Mouse (Mus musculus) C2C12 (cell line): ENCODE data around the gene Lst1. TPM values are rescaled to one million over a fixed set of nuclear protein-coding genes. Genes with fewer than 3 reads are reported as not detected.

ENCODE experiments used
- H3K27me3 ChIP-seq: one replicate; pipeline ENCODE4 v1.6.1; 2011; ENCODE audit not compliant: control insufficient read depth, insufficient read depth, insufficient read length
- H3K36me3 ChIP-seq: one replicate; pipeline ENCODE4 v1.6.1; 2011; ENCODE audit not compliant: control insufficient read depth, insufficient read depth
- H3K4me3 ChIP-seq: one replicate; pipeline ENCODE4 v1.5.1; 2011; ENCODE audit warnings: mild to moderate bottlenecking, control low read depth; ENCODE audit not compliant: poor library complexity, insufficient read depth, severe bottlenecking
- H3K79me2 ChIP-seq: one replicate; pipeline ENCODE4 v1.6.1; 2011; ENCODE audit not compliant: control insufficient read depth, insufficient read depth
- H3K79me3 ChIP-seq: one replicate; pipeline ENCODE4 v1.6.1; 2011; ENCODE audit warnings: low read depth, control low read depth
- H3ac ChIP-seq: one replicate; pipeline ENCODE3; 2011; ENCODE audit warnings: low read depth; ENCODE audit not compliant: control insufficient read depth, insufficient read length
- CEBPB ChIP-seq: IDR thresholded peaks from one replicate; pipeline ENCODE4 v1.6.1; 2011; ENCODE audit warnings: low read depth, mild to moderate bottlenecking, control low read depth, moderate library complexity
- CTCF ChIP-seq: IDR thresholded peaks from one replicate; pipeline ENCODE4 v1.5.1; 2011; ENCODE audit not compliant: control insufficient read depth, insufficient read depth, insufficient read length
- FOSL1 ChIP-seq: IDR thresholded peaks from one replicate; pipeline ENCODE4 v1.8.0; 2011; ENCODE audit warnings: mild to moderate bottlenecking, low read length; ENCODE audit not compliant: poor library complexity, insufficient read depth, severe bottlenecking
- MAX ChIP-seq: IDR thresholded peaks from one replicate; pipeline ENCODE4 v1.6.1; 2011; ENCODE audit warnings: mild to moderate bottlenecking, control low read depth
- MYOD1 ChIP-seq: IDR thresholded peaks from one replicate; pipeline ENCODE4 v1.6.1; 2011; ENCODE audit warnings: low read depth; ENCODE audit not compliant: control insufficient read depth, insufficient read length
- MYOG ChIP-seq: IDR thresholded peaks from one replicate; pipeline ENCODE4 v1.6.1; 2011; ENCODE audit not compliant: control insufficient read depth, insufficient read length; ENCODE audit errors: extremely low read depth
- USF1 ChIP-seq: IDR thresholded peaks from one replicate; pipeline ENCODE4 v1.6.1; 2011; ENCODE audit warnings: low read depth, mild to moderate bottlenecking, control low read depth, moderate library complexity
- polyA plus RNA-seq: library from polyadenylated mRNA; unstranded; fragments of >200 nt; fragmentation: generic; extraction: Trizol; gene quantifications from one replicate; pipeline ENCODE4 v1.2.1, GENCODE M21; 2012; ENCODE audit warnings: missing spikeins

The Lst1 gene
- polyA plus RNA-seq, 1 experiment = 0.92 TPM

- no peak overlapping the region for H3ac ChIP-seq
- H3K79me3 ChIP-seq = no peaks in the 10 kb centered on the region
- no peak overlapping the region for H3K4me3 ChIP-seq
- no peaks in the 10 kb centered on the region for H3K27me3 ChIP-seq
- no peak for TF ChIP-seq MAX
- TF ChIP-seq FOSL1 = no peak
- TF ChIP-seq USF1 = no peak
- TF ChIP-seq CEBPB = no peak
- no peak for TF ChIP-seq MYOD1
- no peak for TF ChIP-seq CTCF
- no peak for TF ChIP-seq MYOG
- H3K36me3 ChIP-seq = no peaks in the 10 kb centered on the region
- H3K79me2 ChIP-seq = no peaks in the 10 kb centered on the region
Observed at GRCm38 (mm10) chr17:35210593-35210992, 22.4 kb upstream of the Lst1 start.

- TF ChIP-seq MAX (no peak), FOSL1 (no peak), CEBPB (no peak), MYOG (no peak), MYOD1 (no peak), CTCF (no peak), USF1 (no peak)
Observed at GRCm38 (mm10) chr17:35209785-35210535, 21.7 kb upstream of the Lst1 start.

GRCm38 (mm10) chr17:35205380-35205769 lies 17.1 kb upstream of the Lst1 start:
- Histone ChIP-seq H3K27me3 (no peaks in the 10 kb centered on the region), H3K79me3 (no peaks in the 10 kb centered on the region), H3K36me3 (no peaks in the 10 kb centered on the region), H3K79me2 (no peaks in the 10 kb centered on the region), H3K4me3 (no peak overlapping the region), H3ac (no peak overlapping the region)
- no peak for TF ChIP-seq MYOD1
- no peak for TF ChIP-seq FOSL1
- TF ChIP-seq CTCF = no peak
- no peak for TF ChIP-seq USF1
- no peak for TF ChIP-seq CEBPB
- TF ChIP-seq MAX = no peak

More at GRCm38 (mm10) chr17:35209785-35210535, 21.7 kb upstream of the Lst1 start:
- no peak overlapping the region for H3ac ChIP-seq
- no peaks in the 10 kb centered on the region for H3K79me3 ChIP-seq
- no peak overlapping the region for H3K4me3 ChIP-seq
- H3K79me2 ChIP-seq = no peaks in the 10 kb centered on the region
- H3K36me3 ChIP-seq = no peaks in the 10 kb centered on the region
- H3K27me3 ChIP-seq = no peaks in the 10 kb centered on the region

GRCm38 (mm10) chr17:35204494-35205379 lies 16.5 kb upstream of the Lst1 start, which contains the start of gene Lta:
Lta (minus strand) TSS chr17:35205351.
- Histone ChIP-seq H3K36me3 (no peaks in the 10 kb centered on the region), H3K79me2 (no peaks in the 10 kb centered on the region), H3K79me3 (no peaks in the 10 kb centered on the region), H3K4me3 (no peak within 1 kb of the TSS), H3ac (no peak within 1 kb of the TSS), H3K27me3 (no peaks in the 10 kb centered on the region)
- no peak for TF ChIP-seq MYOD1
- no peak for TF ChIP-seq CEBPB
- TF ChIP-seq MYOG = no peak
- no peak for TF ChIP-seq FOSL1
- TF ChIP-seq MAX = no peak
- no peak for TF ChIP-seq CTCF
- no peak for TF ChIP-seq USF1

- TF ChIP-seq CTCF = no peak
- TF ChIP-seq FOSL1 = no peak
- TF ChIP-seq MYOG = no peak
- no peak for TF ChIP-seq MAX
- TF ChIP-seq USF1 = no peak
- TF ChIP-seq CEBPB = no peak
- TF ChIP-seq MYOD1 = no peak
- no peaks in the 10 kb centered on the region for H3K36me3 ChIP-seq
- no peak overlapping the region for H3K4me3 ChIP-seq
- H3ac ChIP-seq = no peak overlapping the region
- no peaks in the 10 kb centered on the region for H3K79me3 ChIP-seq
- H3K79me2 ChIP-seq = no peaks in the 10 kb centered on the region
- no peaks in the 10 kb centered on the region for H3K27me3 ChIP-seq
Observed at GRCm38 (mm10) chr17:35202442-35202841, 14.2 kb upstream of the Lst1 start.
